Mouse (Mus musculus) embryonic facial prominence, embryonic 13.5 days (tissue): ENCODE measurements around the gene Cebpb. TPM values are rescaled to one million over a fixed set of nuclear protein-coding genes. Genes with fewer than 3 reads are reported as not detected.

Experiments
- ATAC-seq: fragments of 200-750 bp; cut with Nextera tagmentation; 2 replicates; pipeline ENCODE4 v1.8.0; 2017; ENCODE audit warnings: low read depth; ENCODE audit not compliant: insufficient number of reproducible peaks, insufficient read depth, low FRiP score, low TSS enrichment
- H3K27ac ChIP-seq: fragments of 300-500 bp; sonication (generic); 2 replicates; pipeline ENCODE4 v1.5.1; 2015; ENCODE audit warnings: moderate library complexity, mild to moderate bottlenecking, inconsistent platforms
- H3K27me3 ChIP-seq: fragments of 300-500 bp; sonication (generic); 2 replicates; pipeline ENCODE4 v1.6.1; 2015; ENCODE audit warnings: mild to moderate bottlenecking, inconsistent platforms
- H3K36me3 ChIP-seq: fragments of 300-500 bp; sonication (generic); 2 replicates; pipeline ENCODE4 v1.6.1; 2015; ENCODE audit warnings: mild to moderate bottlenecking, inconsistent platforms
- H3K4me1 ChIP-seq: fragments of 300-500 bp; sonication (generic); 2 replicates; pipeline ENCODE4 v1.6.1; 2015; ENCODE audit warnings: inconsistent platforms
- H3K4me2 ChIP-seq: fragments of 300-500 bp; sonication (generic); 2 replicates; pipeline ENCODE4 v1.6.1; 2015; ENCODE audit warnings: moderate library complexity, mild to moderate bottlenecking, inconsistent platforms
- H3K4me3 ChIP-seq: fragments of 300-500 bp; sonication (generic); 2 replicates; pipeline ENCODE4 v1.5.1; 2015; ENCODE audit warnings: mild to moderate bottlenecking, inconsistent platforms
- H3K9ac ChIP-seq: fragments of 300-500 bp; sonication (generic); 2 replicates; pipeline ENCODE4 v1.6.1; 2015; ENCODE audit warnings: mild to moderate bottlenecking, inconsistent platforms
- H3K9me3 ChIP-seq: fragments of 300-500 bp; sonication (generic); 2 replicates; pipeline ENCODE4 v1.6.1; 2016; ENCODE audit warnings: inconsistent platforms
- WGBS: fragments of 180-500 bp; shearing (Covaris S2); methylation state at CpG from one replicate; pipeline ENCODE4 v1.1.7; 2015; ENCODE audit warnings: mixed read lengths; 5-methylcytosine and 5-hydroxymethylcytosine counted together
- polyA plus RNA-seq: library from polyadenylated mRNA; unstranded; fragments of >200 nt; fragmentation: Nextera tagmentation; extraction: Ambion mirVana; gene quantifications from 2 replicates; pipeline ENCODE4 v1.2.1, GENCODE M21; 2015

Cebpb gene
- polyA plus RNA-seq, 1 experiment from 2014 or later, result 2.3 TPM

- Histone ChIP-seq H3K27ac (no peak overlapping the region), H3K4me1 (peaks cover 23% of the 10 kb centered on the region), H3K4me2 (no peak overlapping the region), H3K36me3 (0 out of 2 replicates have a peak, but pooled peaks cover 3% of the 10 kb centered on the region), H3K4me3 (no peak overlapping the region), H3K27me3 (peaks cover 33% of the 10 kb centered on the region), H3K9ac (no peak overlapping the region), H3K9me3 (no peaks in the 10 kb centered on the region; the same call in 1 of the 2 replicates)
- WGBS, result 42% methylated on average over 1 of the region's 1 CpGs
- ATAC-seq, result no peak
These were observed 5.5 kb downstream of the Cebpb start for GRCm38 (mm10) chr2:167694244-167694643.

GRCm38 (mm10) chr2:167694963-167695362, 6.2 kb downstream of the Cebpb start:
- H3K9me3 ChIP-seq, result no peaks in the 10 kb centered on the region; the same call in 1 of the 2 replicates
- 87% methylated on average over 7 of the region's 7 CpGs for WGBS
- H3K9ac ChIP-seq, result no peak overlapping the region
- peaks cover 16% of the 10 kb centered on the region for H3K4me1 ChIP-seq
- no peak overlapping the region for H3K27ac ChIP-seq
- no peak overlapping the region for H3K4me3 ChIP-seq
- 0 out of 2 replicates have a peak, but pooled peaks cover 3% of the 10 kb centered on the region for H3K36me3 ChIP-seq
- H3K4me2 ChIP-seq, result no peak overlapping the region
- peaks cover 26% of the 10 kb centered on the region for H3K27me3 ChIP-seq
- no peak for ATAC-seq

DNA sequence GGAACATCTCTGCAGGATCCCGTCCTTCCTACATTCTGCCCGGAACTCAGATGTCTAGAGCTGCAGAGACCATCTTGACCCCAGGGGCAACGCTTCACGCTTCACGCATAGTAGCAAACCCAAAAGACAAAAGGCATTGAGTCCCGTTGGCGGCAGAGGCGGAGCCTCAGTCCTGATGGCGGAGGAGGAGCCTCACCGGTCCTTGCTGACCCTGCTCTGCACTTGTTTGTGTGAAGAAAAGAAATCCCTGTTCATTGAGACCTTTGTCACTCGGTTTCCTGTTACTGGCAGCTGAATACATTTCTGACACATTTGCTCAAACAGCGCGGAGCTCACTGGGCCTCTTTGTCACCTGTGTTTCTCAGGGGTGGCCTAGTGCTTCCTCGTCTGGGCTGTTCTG, 6.8 kb downstream of the Cebpb start:
- Histone ChIP-seq H3K4me3 (no peak overlapping the region), H3K36me3 (0 out of 2 replicates have a peak, but pooled peaks cover 3% of the 10 kb centered on the region), H3K4me1 (peaks cover 17% of the 10 kb centered on the region), H3K27me3 (peaks cover 23% of the 10 kb centered on the region), H3K9ac (no peak overlapping the region), H3K9me3 (no peaks in the 10 kb centered on the region; the same call in 1 of the 2 replicates), H3K4me2 (no peak overlapping the region), H3K27ac (no peak overlapping the region)
- WGBS, result 84% methylated on average over 14 of the region's 14 CpGs
- ATAC-seq, result no peak

GRCm38 (mm10) chr2:167696143-167696542, 7.4 kb downstream of the Cebpb start:
- Histone ChIP-seq H3K4me1 (peaks cover 10% of the 10 kb centered on the region), H3K36me3 (0 out of 2 replicates have a peak, but pooled peaks cover 3% of the 10 kb centered on the region), H3K27ac (no peak overlapping the region), H3K4me2 (no peak overlapping the region), H3K9me3 (no peaks in the 10 kb centered on the region; the same call in 1 of the 2 replicates), H3K27me3 (peaks cover 16% of the 10 kb centered on the region), H3K4me3 (no peak overlapping the region), H3K9ac (0 out of 2 replicates have a peak overlapping the region, but pooled peaks have one; percentile 4)
- ATAC-seq, result no peak
- 80% methylated on average over 7 of the region's 7 CpGs for WGBS

DNA sequence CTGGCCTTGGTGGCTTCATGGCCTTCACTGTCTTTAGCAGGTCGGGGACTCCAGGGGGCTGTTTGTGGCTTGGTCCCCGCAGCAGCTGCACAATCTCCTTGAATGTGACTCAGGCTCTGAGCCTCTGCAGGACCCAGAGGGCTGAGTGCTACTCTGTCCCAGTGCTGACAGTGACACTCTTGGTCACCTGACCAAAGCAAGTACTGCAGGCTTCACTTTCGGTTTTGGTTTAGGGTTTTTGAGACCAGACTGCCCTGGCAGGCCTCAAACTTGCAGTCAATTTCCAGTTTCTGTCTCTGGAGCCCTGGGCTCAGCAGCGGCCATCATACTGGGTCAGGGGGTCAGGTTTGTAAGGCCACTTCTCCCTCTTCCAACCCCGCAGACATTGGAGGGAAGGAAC, 9.2 kb downstream of the Cebpb start:
- H3K27me3 ChIP-seq, result no peaks in the 10 kb centered on the region
- ATAC-seq, result no peak

DNA sequence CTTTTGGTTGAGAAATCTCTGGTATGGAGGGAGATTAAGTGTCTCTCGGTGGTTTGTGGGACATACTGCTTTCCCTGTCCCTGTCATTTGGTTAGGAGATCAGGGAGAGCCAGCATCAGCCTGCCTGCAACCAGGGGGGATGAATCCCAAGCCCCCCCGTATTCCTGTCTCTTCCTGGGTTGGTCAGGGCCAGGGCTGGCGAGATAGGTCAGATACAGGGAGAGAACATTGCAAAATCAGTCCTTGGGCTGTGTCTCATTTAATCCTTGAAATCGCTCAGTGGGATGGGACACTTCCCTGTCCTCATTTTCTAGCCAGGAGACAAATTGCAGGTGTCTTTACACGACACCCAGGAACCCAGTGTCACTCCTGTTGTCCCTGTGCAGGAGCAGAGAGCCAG, 11.3 kb downstream of the Cebpb start:
- ATAC-seq, result no peak
- H3K36me3 ChIP-seq, result no peaks in the 10 kb centered on the region
- no peak overlapping the region for H3K27ac ChIP-seq
- H3K27me3 ChIP-seq, result no peaks in the 10 kb centered on the region
- peaks cover 3% of the 10 kb centered on the region; the same call in 1 of the 2 replicates for H3K4me1 ChIP-seq
- H3K9ac ChIP-seq, result no peak overlapping the region
- H3K9me3 ChIP-seq, result no peaks in the 10 kb centered on the region; the same call in 1 of the 2 replicates
- H3K4me3 ChIP-seq, result no peak overlapping the region
- no peak overlapping the region for H3K4me2 ChIP-seq
- 70% methylated on average over 5 of the region's 5 CpGs for WGBS

More for the DNA sequence above, 9.2 kb downstream of the Cebpb start:
- no peak overlapping the region for H3K4me2 ChIP-seq
- no peaks in the 10 kb centered on the region; the same call in 1 of the 2 replicates for H3K9me3 ChIP-seq
- WGBS, result 66% methylated on average over 5 of the region's 5 CpGs
- H3K9ac ChIP-seq, result no peak overlapping the region
- H3K27ac ChIP-seq, result no peak overlapping the region
- no peaks in the 10 kb centered on the region for H3K36me3 ChIP-seq
- no peak overlapping the region for H3K4me3 ChIP-seq
- H3K4me1 ChIP-seq, result peaks cover 3% of the 10 kb centered on the region; the same call in 1 of the 2 replicates

DNA sequence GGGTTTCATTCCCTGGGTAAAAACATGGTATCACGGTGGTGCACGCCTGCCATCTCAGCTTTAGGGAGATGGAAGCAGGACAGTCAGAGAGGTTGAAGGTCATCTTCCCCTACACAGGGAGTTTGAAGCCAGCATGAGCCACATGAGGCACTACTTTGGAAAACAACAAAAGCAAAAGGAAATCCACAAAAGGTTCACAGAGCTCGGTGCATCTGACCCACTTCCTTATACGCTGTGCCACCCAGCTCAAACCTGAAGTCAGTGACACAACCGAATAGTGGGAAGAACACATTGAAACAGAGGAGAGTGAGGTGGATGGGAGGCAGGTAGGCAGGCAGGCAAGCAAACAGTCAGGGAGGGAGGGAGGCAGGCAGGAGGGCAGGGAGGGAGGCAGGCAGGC, 12.8 kb downstream of the Cebpb start:
- H3K4me3 ChIP-seq, result no peak overlapping the region
- no peaks in the 10 kb centered on the region for H3K27me3 ChIP-seq
- no peak overlapping the region for H3K4me2 ChIP-seq
- ATAC-seq, result no peak
- no peaks in the 10 kb centered on the region for H3K36me3 ChIP-seq
- H3K4me1 ChIP-seq, result peaks cover 13% of the 10 kb centered on the region; the same call in 1 of the 2 replicates
- no peak overlapping the region for H3K27ac ChIP-seq
- H3K9me3 ChIP-seq, result no peaks in the 10 kb centered on the region
- no peak overlapping the region for H3K9ac ChIP-seq
- WGBS, result 72% methylated on average over 5 of the region's 5 CpGs

DNA sequence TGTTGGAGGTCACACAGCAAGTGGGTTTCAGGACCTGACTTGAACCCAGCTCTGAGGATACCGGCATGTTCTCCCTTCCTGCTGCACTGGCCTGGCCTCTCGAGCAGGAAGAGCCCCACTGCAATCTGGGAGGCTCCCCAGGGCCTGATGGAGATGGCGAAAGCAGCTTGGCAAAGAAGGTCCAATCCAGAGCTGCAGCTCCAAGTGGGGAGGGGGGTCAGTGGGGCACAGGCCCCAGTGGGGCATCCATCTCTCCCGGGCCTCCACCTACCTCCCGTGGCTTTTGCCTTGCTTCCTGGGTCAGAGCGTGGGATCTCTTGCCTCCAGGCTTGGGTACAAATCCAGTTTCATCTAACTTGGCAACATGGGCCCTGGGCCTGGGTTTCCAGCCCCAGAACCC, 13.4 kb downstream of the Cebpb start:
- ATAC-seq, result no peak
- WGBS, result 71% methylated on average over 6 of the region's 6 CpGs
- Histone ChIP-seq H3K27ac (no peak overlapping the region), H3K9me3 (no peaks in the 10 kb centered on the region), H3K27me3 (no peaks in the 10 kb centered on the region), H3K36me3 (no peaks in the 10 kb centered on the region), H3K4me1 (peaks cover 13% of the 10 kb centered on the region; the same call in 1 of the 2 replicates), H3K4me3 (no peak overlapping the region), H3K4me2 (no peak overlapping the region), H3K9ac (no peak overlapping the region)

- WGBS, result 91% methylated on average over 4 of the region's 4 CpGs
- Histone ChIP-seq H3K9me3 (no peaks in the 10 kb centered on the region), H3K27ac (no peak overlapping the region), H3K27me3 (no peaks in the 10 kb centered on the region), H3K4me3 (no peak overlapping the region), H3K4me1 (peaks cover 13% of the 10 kb centered on the region; the same call in 1 of the 2 replicates), H3K4me2 (no peak overlapping the region), H3K9ac (no peak overlapping the region), H3K36me3 (no peaks in the 10 kb centered on the region)
- no peak for ATAC-seq
These were observed 15.7 kb downstream of the Cebpb start for GRCm38 (mm10) chr2:167704409-167704808.

- Histone ChIP-seq H3K9ac (0 out of 2 replicates have a peak overlapping the region, but pooled peaks have one; percentile 36), H3K27ac (no peak overlapping the region), H3K36me3 (no peaks in the 10 kb centered on the region), H3K27me3 (no peaks in the 10 kb centered on the region), H3K4me3 (no peak overlapping the region), H3K9me3 (no peaks in the 10 kb centered on the region), H3K4me2 (no peak overlapping the region), H3K4me1 (peaks cover 18% of the 10 kb centered on the region)
- no peak for ATAC-seq
- 70% methylated on average over 11 of the region's 11 CpGs for WGBS
These were observed 17.6 kb downstream of the Cebpb start for GRCm38 (mm10) chr2:167706183-167706939.

- Histone ChIP-seq H3K4me1 (peaks cover 20% of the 10 kb centered on the region), H3K4me2 (no peak overlapping the region), H3K4me3 (no peak overlapping the region), H3K36me3 (no peaks in the 10 kb centered on the region), H3K9me3 (no peaks in the 10 kb centered on the region), H3K27ac (no peak overlapping the region), H3K9ac (no peak overlapping the region), H3K27me3 (no peaks in the 10 kb centered on the region)
- 53% methylated on average over 15 of the region's 15 CpGs for WGBS
- ATAC-seq, result no peak
These were observed 19.7 kb downstream of the Cebpb start for GRCm38 (mm10) chr2:167708373-167708772.

- no peak overlapping the region for H3K9ac ChIP-seq
- H3K4me3 ChIP-seq, result no peak overlapping the region
- WGBS, result 47% methylated on average over 6 of the region's 6 CpGs
- no peak overlapping the region for H3K4me2 ChIP-seq
- no peaks in the 10 kb centered on the region for H3K36me3 ChIP-seq
- no peaks in the 10 kb centered on the region for H3K9me3 ChIP-seq
- peaks cover 21% of the 10 kb centered on the region for H3K4me1 ChIP-seq
- H3K27me3 ChIP-seq, result no peaks in the 10 kb centered on the region
- H3K27ac ChIP-seq, result no peak overlapping the region
- ATAC-seq, result no peak; the same call in 1 of the 2 replicates
These were observed 21.3 kb downstream of the Cebpb start for GRCm38 (mm10) chr2:167709969-167710368.
